Mouse (Mus musculus) neural tube, embryonic 12.5 days (tissue): ENCODE results near the gene Ppp1r3f. TPM values are rescaled to one million over a fixed set of nuclear protein-coding genes. Genes with fewer than 3 reads are reported as not detected.

ENCODE experiments used
- ATAC-seq: fragments of 200-750 bp; cut with Nextera tagmentation; 2 replicates; pipeline ENCODE4 v1.8.0; 2017; ENCODE audit warnings: low read depth, mild to moderate bottlenecking, moderate TSS enrichment, moderate library complexity; ENCODE audit not compliant: low FRiP score
- H3K27ac ChIP-seq: fragments of 300-500 bp; sonication (generic); 2 replicates; pipeline ENCODE4 v1.5.1; 2016
- H3K27me3 ChIP-seq: fragments of 300-500 bp; sonication (generic); replicated peaks from 2 replicates; pipeline ENCODE4 v1.6.1; 2016; ENCODE audit warnings: mild to moderate bottlenecking
- H3K36me3 ChIP-seq: fragments of 300-500 bp; sonication (generic); 2 replicates; pipeline ENCODE4 v1.6.1; 2016; ENCODE audit warnings: mild to moderate bottlenecking
- H3K4me1 ChIP-seq: fragments of 300-500 bp; sonication (generic); 2 replicates; pipeline ENCODE4 v1.6.1; 2016
- H3K4me2 ChIP-seq: fragments of 300-500 bp; sonication (generic); replicated peaks from 2 replicates; pipeline ENCODE4 v1.6.1; 2016; ENCODE audit warnings: mild to moderate bottlenecking
- H3K4me3 ChIP-seq: fragments of 300-500 bp; sonication (generic); 2 replicates; pipeline ENCODE4 v1.5.1; 2016
- H3K9ac ChIP-seq: fragments of 300-500 bp; sonication (generic); 2 replicates; pipeline ENCODE4 v1.6.1; 2016; ENCODE audit warnings: mild to moderate bottlenecking
- H3K9me3 ChIP-seq: fragments of 300-500 bp; sonication (generic); 2 replicates; pipeline ENCODE4 v1.6.1; 2016; ENCODE audit warnings: mild to moderate bottlenecking
- WGBS: fragments of 180-500 bp; shearing (Covaris S2); methylation state at CpG from one replicate; pipeline ENCODE4 v1.1.7; 2016; 5-methylcytosine and 5-hydroxymethylcytosine counted together
- polyA plus RNA-seq: library from polyadenylated mRNA; unstranded; fragments of >200 nt; fragmentation: Nextera tagmentation; extraction: Ambion mirVana; gene quantifications from 2 replicates; pipeline ENCODE4 v1.2.1, GENCODE M21; 2016

Gene Ppp1r3f
- 4.6 and 5.3 TPM in 2 replicates for polyA plus RNA-seq

GRCm38 (mm10) chrX:7574087-7574884 is at the start of gene Ppp1r3f:
TSS of gene Ppp1r3f (minus strand) at chrX:7574283.
- WGBS, result 19% methylated on average over 64 of the region's 65 CpGs
- ATAC-seq, result peak; percentile 98
- peak within 1 kb of the TSS; percentile 78 for H3K9ac ChIP-seq

GRCm38 (mm10) chrX:7617889-7618551 is 43.9 kb upstream of the Ppp1r3f start:
- Histone ChIP-seq H3K4me3 (no peak overlapping the region), H3K9ac (no peak overlapping the region), H3K36me3 (no peaks in the 10 kb centered on the region), H3K9me3 (no peaks in the 10 kb centered on the region), H3K4me2 (no peak overlapping the region), H3K4me1 (no peaks in the 10 kb centered on the region), H3K27ac (no peak overlapping the region), H3K27me3 (no peaks in the 10 kb centered on the region)
- WGBS, result 83% methylated on average over 12 of the region's 12 CpGs
- no peak for ATAC-seq

More at GRCm38 (mm10) chrX:7574087-7574884, at the start of gene Ppp1r3f:
- H3K9me3 ChIP-seq, result no peaks in the 10 kb centered on the region
- peak within 1 kb of the TSS; percentile 57 for H3K4me3 ChIP-seq
- peaks cover 12% of the 10 kb centered on the region; the same call in 1 of the 2 replicates for H3K4me1 ChIP-seq
- H3K27ac ChIP-seq, result peak within 1 kb of the TSS; percentile 68; the same call in 1 of the 2 replicates
- no peaks in the 10 kb centered on the region for H3K27me3 ChIP-seq
- no peaks in the 10 kb centered on the region for H3K36me3 ChIP-seq
- peak within 1 kb of the TSS; percentile 63 for H3K4me2 ChIP-seq

GRCm38 (mm10) chrX:7610536-7611258 is 36.6 kb upstream of the Ppp1r3f start:
- Histone ChIP-seq H3K27ac (no peak overlapping the region), H3K4me1 (no peaks in the 10 kb centered on the region), H3K9ac (0 out of 2 replicates have a peak overlapping the region, but pooled peaks have one; percentile 21), H3K4me2 (peak overlapping the region; percentile 65), H3K27me3 (no peaks in the 10 kb centered on the region), H3K36me3 (no peaks in the 10 kb centered on the region), H3K4me3 (peak overlapping the region; percentile 30), H3K9me3 (no peaks in the 10 kb centered on the region)
- peak; percentile 67 for ATAC-seq
- 17% methylated on average over 26 of the region's 26 CpGs for WGBS

GRCm38 (mm10) chrX:7610035-7610434 is 36.0 kb upstream of the Ppp1r3f start:
- ATAC-seq, result no peak
- peak overlapping the region; percentile 30; the same call in 1 of the 2 replicates for H3K4me3 ChIP-seq
- WGBS, result 21% methylated on average over 21 of the region's 21 CpGs
- H3K4me2 ChIP-seq, result peak overlapping the region; percentile 65
- H3K9me3 ChIP-seq, result no peaks in the 10 kb centered on the region
- H3K27ac ChIP-seq, result no peak overlapping the region
- no peak overlapping the region for H3K9ac ChIP-seq
- H3K36me3 ChIP-seq, result no peaks in the 10 kb centered on the region
- no peaks in the 10 kb centered on the region for H3K4me1 ChIP-seq
- no peaks in the 10 kb centered on the region for H3K27me3 ChIP-seq

- Histone ChIP-seq H3K36me3 (no peaks in the 10 kb centered on the region), H3K4me3 (no peak within 1 kb of the TSS), H3K4me1 (0 out of 2 replicates have a peak, but pooled peaks cover 5% of the 10 kb centered on the region), H3K9ac (no peak within 1 kb of the TSS), H3K27me3 (no peaks in the 10 kb centered on the region), H3K9me3 (no peaks in the 10 kb centered on the region), H3K4me2 (no peak within 1 kb of the TSS), H3K27ac (no peak within 1 kb of the TSS)
- WGBS, result 76% methylated on average over 6 of the region's 6 CpGs
- no peak for ATAC-seq
Observed at GRCm38 (mm10) chrX:7606783-7607182, 32.7 kb upstream of the Ppp1r3f start, which contains the start of gene Cacna1f. TSS of gene Cacna1f (plus strand) at chrX:7607083.

GRCm38 (mm10) chrX:7605575-7605941 is 31.5 kb upstream of the Ppp1r3f start:
- WGBS, result 44% methylated on average over 8 of the region's 8 CpGs
- H3K4me2 ChIP-seq, result no peak overlapping the region
- peak; percentile 54 for ATAC-seq
- H3K9ac ChIP-seq, result no peak overlapping the region
- H3K4me3 ChIP-seq, result no peak overlapping the region
- H3K27ac ChIP-seq, result no peak overlapping the region
- no peaks in the 10 kb centered on the region for H3K36me3 ChIP-seq
- no peaks in the 10 kb centered on the region for H3K9me3 ChIP-seq
- H3K4me1 ChIP-seq, result 0 out of 2 replicates have a peak, but pooled peaks cover 5% of the 10 kb centered on the region
- H3K27me3 ChIP-seq, result no peaks in the 10 kb centered on the region

GRCm38 (mm10) chrX:7604879-7605574 is 30.9 kb upstream of the Ppp1r3f start, which contains the start of gene Ccdc22:
TSS of gene Ccdc22 (minus strand) at chrX:7605517.
- H3K4me1 ChIP-seq, result 0 out of 2 replicates have a peak, but pooled peaks cover 5% of the 10 kb centered on the region
- peak within 1 kb of the TSS; percentile 42 for H3K9ac ChIP-seq
- peak; percentile 91 for ATAC-seq
- H3K9me3 ChIP-seq, result no peaks in the 10 kb centered on the region
- WGBS, result 17% methylated on average over 28 of the region's 28 CpGs
- no peaks in the 10 kb centered on the region for H3K27me3 ChIP-seq
- peak within 1 kb of the TSS; percentile 36 for H3K4me3 ChIP-seq
- no peak within 1 kb of the TSS for H3K27ac ChIP-seq
- H3K36me3 ChIP-seq, result no peaks in the 10 kb centered on the region
- H3K4me2 ChIP-seq, result peak within 1 kb of the TSS; percentile 53

- Histone ChIP-seq H3K9ac (no peak overlapping the region), H3K4me3 (no peak overlapping the region), H3K27ac (no peak overlapping the region), H3K9me3 (no peaks in the 10 kb centered on the region), H3K36me3 (no peaks in the 10 kb centered on the region; the same call in 1 of the 2 replicates), H3K27me3 (no peaks in the 10 kb centered on the region), H3K4me1 (0 out of 2 replicates have a peak, but pooled peaks cover 5% of the 10 kb centered on the region), H3K4me2 (no peak overlapping the region)
- 91% methylated on average over 7 of the region's 7 CpGs for WGBS
- no peak for ATAC-seq
Observed at GRCm38 (mm10) chrX:7604004-7604403, 29.9 kb upstream of the Ppp1r3f start.

GRCm38 (mm10) chrX:7595371-7595770 is 21.3 kb upstream of the Ppp1r3f start:
- 93% methylated on average over 9 of the region's 9 CpGs for WGBS
- no peak overlapping the region for H3K4me2 ChIP-seq
- no peaks in the 10 kb centered on the region for H3K27me3 ChIP-seq
- no peak for ATAC-seq
- H3K9ac ChIP-seq, result no peak overlapping the region
- H3K27ac ChIP-seq, result no peak overlapping the region
- H3K4me1 ChIP-seq, result no peaks in the 10 kb centered on the region
- H3K4me3 ChIP-seq, result no peak overlapping the region
- H3K36me3 ChIP-seq, result peaks cover 37% of the 10 kb centered on the region
- no peaks in the 10 kb centered on the region for H3K9me3 ChIP-seq

- no peaks in the 10 kb centered on the region for H3K9me3 ChIP-seq
- no peak for ATAC-seq
- no peak overlapping the region for H3K27ac ChIP-seq
- no peak overlapping the region for H3K9ac ChIP-seq
- H3K27me3 ChIP-seq, result no peaks in the 10 kb centered on the region
- WGBS, result 90% methylated on average over 4 of the region's 5 CpGs
- H3K4me1 ChIP-seq, result no peaks in the 10 kb centered on the region
- H3K36me3 ChIP-seq, result no peaks in the 10 kb centered on the region
- H3K4me3 ChIP-seq, result no peak overlapping the region
- H3K4me2 ChIP-seq, result no peak overlapping the region
Observed at GRCm38 (mm10) chrX:7586356-7586755, 12.3 kb upstream of the Ppp1r3f start.

- WGBS, result 94% methylated on average over 11 of the region's 11 CpGs
- Histone ChIP-seq H3K9ac (no peak overlapping the region), H3K4me1 (no peaks in the 10 kb centered on the region), H3K4me2 (no peak overlapping the region), H3K27ac (no peak overlapping the region), H3K27me3 (no peaks in the 10 kb centered on the region), H3K9me3 (no peaks in the 10 kb centered on the region), H3K4me3 (no peak overlapping the region), H3K36me3 (no peaks in the 10 kb centered on the region)
- no peak for ATAC-seq
Observed at GRCm38 (mm10) chrX:7583881-7584280, 9.8 kb upstream of the Ppp1r3f start.
